Mouse (Mus musculus) megakaryocyte-erythroid progenitor cell, adult 5-6 weeks (primary cell): ENCODE data around the gene Pate3. TPM values are rescaled to one million over a fixed set of nuclear protein-coding genes. Genes with fewer than 3 reads are reported as not detected.
"Not testable (repeated sequence)": the region's sequence is repeated elsewhere in the genome, so short reads cannot be mapped to it uniquely, and the experiment has no call there.

Source experiments
- ATAC-seq: replicated peaks from 2 replicates; pipeline ENCODE4 v1.8.0; 2016; ENCODE audit warnings: mild to moderate bottlenecking, inconsistent platforms; ENCODE audit not compliant: severe bottlenecking, poor library complexity, low FRiP score, low TSS enrichment
- total RNA-seq, 2 experiments: library from RNA; stranded (forward) in 1 of 2; stranded (reverse) in 1 of 2; fragments of 200-1000, 215-1000 nt in 1 of 2; fragments of >200 nt in 1 of 2; fragmentation: Nextera tagmentation in 1 of 2; gene quantifications; 2 replicates each; pipeline ENCODE4 v1.2.3; 2014 to 2017

Gene Pate3
- total RNA-seq (2014; fragmentation: Nextera tagmentation) (not detected in 2 replicates), total RNA-seq (2017) (not detected in 2 replicates)

DNA sequence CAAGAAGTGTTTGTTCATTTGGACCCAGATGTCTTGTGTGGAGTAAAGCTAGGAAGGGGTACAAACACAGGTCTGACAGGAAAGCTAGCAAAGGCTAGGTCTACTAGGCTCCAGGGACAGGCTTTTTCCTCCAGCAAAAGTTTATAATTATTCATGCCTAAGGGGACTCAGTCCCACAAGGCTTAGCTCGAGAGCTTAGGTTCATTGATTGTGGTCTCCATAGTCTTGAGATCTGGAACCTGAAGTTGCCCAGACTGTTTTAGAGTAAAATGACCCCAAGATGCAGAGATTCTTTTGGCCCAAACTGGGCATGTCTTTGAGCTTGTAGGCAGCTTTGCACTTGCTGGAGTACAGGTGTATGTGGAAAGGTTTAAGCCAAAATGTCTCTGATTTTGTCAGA, at the start of gene Pate3:
Gene Pate3, minus strand, starts transcription at position 101 of the 400 bp plus-strand sequence.
- no peak for ATAC-seq

DNA sequence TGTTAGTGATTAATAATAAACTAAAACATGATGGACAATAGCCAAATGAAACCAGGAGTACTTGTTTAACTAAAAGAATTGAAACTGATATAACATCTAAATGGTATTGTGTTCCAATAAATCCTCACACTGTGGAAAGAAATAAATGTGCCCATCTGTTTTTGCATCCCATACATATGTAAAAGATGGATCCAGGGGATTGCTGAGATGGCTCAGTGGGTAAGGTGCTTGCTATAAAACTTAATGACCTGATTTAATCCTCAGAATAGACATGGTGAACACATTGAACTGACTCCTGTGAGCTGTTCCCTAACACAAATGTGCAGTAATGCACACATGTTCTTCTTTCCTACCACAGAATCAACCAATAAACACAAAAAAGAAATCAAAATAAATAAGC, 43.9 kb upstream of the Pate3 start:
- no peak for ATAC-seq

DNA sequence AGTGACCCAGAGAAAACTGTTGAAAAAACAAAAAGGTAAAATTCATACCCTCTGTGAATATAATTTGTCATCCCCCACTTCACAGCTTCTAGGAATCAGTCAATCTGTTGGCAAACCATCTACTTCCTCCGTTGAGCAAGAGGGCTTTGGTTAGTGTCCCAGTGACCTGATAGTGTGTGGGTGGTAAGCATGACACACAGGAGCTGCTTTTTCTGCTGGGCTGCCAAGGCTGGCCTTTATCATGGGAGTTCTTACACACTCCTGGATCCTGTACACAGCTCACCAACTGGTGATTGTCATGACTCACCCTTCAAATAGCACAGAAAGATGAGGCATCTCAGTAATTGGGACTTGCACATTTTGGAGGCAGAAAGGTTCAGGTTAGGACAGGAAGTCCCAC, 39.0 kb upstream of the Pate3 start, which contains the start of gene Pate1:
Gene Pate1, minus strand, starts transcription at position 378 of the 400 bp plus-strand sequence.
- ATAC-seq = no peak

DNA sequence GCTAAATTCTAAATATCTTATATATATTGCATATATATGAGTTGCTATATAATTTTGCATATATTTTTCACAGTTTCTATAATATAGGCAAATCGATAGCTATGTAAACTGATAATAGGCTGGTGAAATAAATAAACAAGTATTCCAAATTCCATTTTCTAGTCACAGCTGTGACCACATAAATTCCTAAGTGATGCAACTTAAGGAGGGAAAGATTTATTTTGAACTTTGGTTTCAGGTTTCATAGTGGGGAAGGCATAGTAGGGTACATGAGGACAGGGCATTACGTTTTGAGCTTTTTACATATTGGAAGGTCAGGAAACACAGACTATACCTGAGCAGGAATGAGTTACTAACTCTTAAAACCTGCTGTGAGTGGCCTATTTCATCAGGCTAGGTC, 25.6 kb upstream of the Pate3 start:
- ATAC-seq = no peak

DNA sequence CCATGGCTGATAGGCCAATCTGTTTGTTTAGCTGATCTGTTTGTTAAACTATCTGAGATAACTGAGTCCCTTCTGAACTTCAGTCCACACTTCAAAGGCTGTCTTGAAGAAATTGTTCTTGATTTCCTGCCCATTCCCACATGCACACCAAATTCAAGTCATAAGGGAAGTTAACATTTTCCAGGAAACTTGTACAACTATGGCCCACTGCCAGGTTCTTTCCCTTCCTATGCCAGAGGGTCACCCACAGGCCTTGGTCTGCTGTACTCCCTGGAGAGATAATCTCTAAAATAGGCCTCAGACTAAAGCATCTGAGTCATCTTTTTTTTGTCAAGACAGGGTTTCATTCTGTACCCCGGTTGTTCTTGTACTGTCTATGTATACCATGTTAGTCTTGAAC, 15.0 kb downstream of the Pate3 start:
- ATAC-seq = no peak

DNA sequence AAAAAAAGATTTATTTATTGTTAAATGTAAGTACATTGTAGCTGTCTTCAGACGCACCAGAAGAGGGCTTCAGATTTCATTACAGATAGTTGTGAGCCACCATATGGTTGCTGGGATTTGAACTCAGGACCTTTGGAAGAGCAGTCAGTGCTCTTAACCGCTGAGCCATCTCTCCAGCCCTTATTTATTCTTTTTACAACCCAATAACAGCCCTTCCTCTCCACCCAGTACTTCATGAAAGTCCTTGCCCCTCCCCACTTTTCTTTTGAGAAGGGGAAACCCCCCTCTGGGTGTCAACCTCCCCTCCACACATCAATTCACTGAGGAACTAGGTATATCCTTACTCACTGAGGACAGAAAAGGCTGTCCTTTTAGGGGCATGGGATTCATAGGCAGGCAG, 31.2 kb downstream of the Pate3 start:
- not testable (repeated sequence) for ATAC-seq

DNA sequence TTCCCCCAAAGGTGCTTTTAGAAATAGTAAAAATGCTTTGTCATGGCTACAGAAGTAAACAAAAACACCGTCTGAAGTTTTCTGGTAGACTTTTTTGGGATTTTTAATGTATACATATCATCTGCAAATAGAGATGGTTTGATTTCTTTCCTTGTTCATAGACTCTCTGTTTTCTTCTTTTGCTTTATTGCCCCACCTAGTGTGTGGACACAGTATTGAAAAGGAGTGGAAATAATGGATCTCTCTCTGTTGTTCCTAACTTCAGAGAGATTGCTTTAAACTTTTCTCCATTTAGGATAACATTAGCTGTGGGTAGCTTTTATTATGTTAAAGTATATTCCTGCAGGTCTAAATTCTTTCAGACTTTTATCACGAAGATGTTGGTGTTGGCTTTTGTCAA, 34.0 kb downstream of the Pate3 start:
- ATAC-seq = no peak

DNA sequence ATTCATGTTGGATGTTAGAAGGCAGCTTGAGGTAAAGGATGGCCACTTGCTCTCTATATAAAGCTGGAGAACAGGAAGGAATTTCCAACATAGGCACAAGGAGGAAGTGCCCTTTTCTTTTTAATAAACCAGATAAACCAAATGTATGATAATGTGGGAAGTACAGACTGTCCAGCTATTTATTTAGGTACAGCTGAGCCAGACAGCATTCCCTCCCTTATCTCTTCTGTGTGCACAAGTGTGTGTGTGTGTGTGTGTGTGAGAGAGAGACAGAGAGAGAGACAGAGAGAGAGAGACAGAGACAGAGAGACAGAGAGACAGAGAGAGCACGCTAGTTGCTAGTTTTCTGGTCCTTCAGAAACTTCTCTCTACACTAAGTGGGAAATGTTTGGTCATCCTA, 36.2 kb downstream of the Pate3 start, which contains the start of gene Pate4:
Gene Pate4, minus strand, starts transcription at position 101 of the 400 bp plus-strand sequence.
- no peak for ATAC-seq

DNA sequence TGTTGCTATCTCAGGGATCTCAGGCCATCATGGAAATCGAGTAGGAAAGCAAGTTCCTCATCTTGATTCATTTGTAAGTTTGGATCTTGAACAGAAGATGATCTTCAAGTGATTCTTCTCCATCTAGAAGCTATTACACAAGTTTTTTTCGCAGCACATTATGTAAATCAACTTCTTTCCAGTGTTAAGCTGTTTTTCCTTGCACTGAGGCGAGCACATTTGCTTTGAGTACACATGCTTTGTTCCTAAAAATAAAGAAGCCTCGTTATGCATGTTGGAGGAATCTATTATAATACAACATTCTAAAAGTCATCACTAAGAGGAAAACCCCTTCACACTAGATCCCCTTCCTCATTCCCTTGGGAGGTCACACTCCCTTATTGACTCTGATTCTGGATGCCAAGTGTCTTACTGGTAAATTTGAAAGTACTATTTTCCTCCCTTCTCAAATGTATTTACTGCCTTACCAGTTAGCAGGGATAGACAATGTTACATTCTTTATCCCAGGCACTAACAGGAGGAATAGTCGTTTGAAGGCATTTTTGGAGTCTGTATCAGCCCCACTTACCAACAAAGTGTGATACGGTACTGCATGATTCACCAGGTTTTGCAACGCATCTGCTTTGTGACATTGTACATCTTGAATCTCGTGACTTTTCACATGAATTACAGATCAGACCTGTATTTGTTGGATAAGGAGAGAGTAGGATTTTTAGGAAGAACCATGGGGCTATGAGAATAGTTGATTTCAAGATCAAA, 40.2 kb downstream of the Pate3 start:
- no peak for ATAC-seq

Other genes starting within 250 kb of the Pate3 start
- gene Cdon, start 227.1 kb downstream of the Pate3 start, total RNA-seq (2014; fragmentation: Nextera tagmentation) = 1.8 TPM in 1 of 2 replicates, not detected in the other
- gene Cdon, start 227.1 kb downstream of the Pate3 start, total RNA-seq (2017) = 3.0 and 9.2 TPM in 2 replicates
- gene Gm1113, start 129.9 kb downstream of the Pate3 start, total RNA-seq (2014; fragmentation: Nextera tagmentation) = not detected in 2 replicates
- not detected in 2 replicates for gene Gm1113, start 129.9 kb downstream of the Pate3 start, total RNA-seq (2017)
- not detected in 2 replicates for gene Ddx25, start 89.7 kb downstream of the Pate3 start, total RNA-seq (2014; fragmentation: Nextera tagmentation)
- gene Ddx25, start 89.7 kb downstream of the Pate3 start, total RNA-seq (2017) = 0.11 TPM in 1 of 2 replicates, not detected in the other
- 23.3 and 27.3 TPM in 2 replicates for gene Pus3, start 89.6 kb downstream of the Pate3 start, total RNA-seq (2014; fragmentation: Nextera tagmentation)
- gene Pus3, start 89.6 kb downstream of the Pate3 start, total RNA-seq (2017) = 34.8 and 44.3 TPM in 2 replicates
- gene Pate2, start 77.9 kb downstream of the Pate3 start, total RNA-seq (2014; fragmentation: Nextera tagmentation) = 0.59 and 1.2 TPM in 2 replicates
- gene Pate2, start 77.9 kb downstream of the Pate3 start, total RNA-seq (2017) = not detected in 2 replicates
- gene Hyls1, start 77.8 kb downstream of the Pate3 start, total RNA-seq (2014; fragmentation: Nextera tagmentation) = 11.1 and 12.1 TPM in 2 replicates
- gene Hyls1, start 77.8 kb downstream of the Pate3 start, total RNA-seq (2017) = 10.1 and 11.0 TPM in 2 replicates
- not detected in 2 replicates for gene Pate4, start 36.3 kb downstream of the Pate3 start, total RNA-seq (2014; fragmentation: Nextera tagmentation)
- gene Pate4, start 36.3 kb downstream of the Pate3 start, total RNA-seq (2017) = not detected in 2 replicates
- gene Pate1, start 39.2 kb upstream of the Pate3 start, total RNA-seq (2014; fragmentation: Nextera tagmentation) = not detected in 2 replicates
- gene Pate1, start 39.2 kb upstream of the Pate3 start, total RNA-seq (2017) = not detected in 2 replicates
- gene Gm17677, start 92.8 kb upstream of the Pate3 start, total RNA-seq (2014; fragmentation: Nextera tagmentation) = not detected in 2 replicates
- not detected in 2 replicates for gene Gm17677, start 92.8 kb upstream of the Pate3 start, total RNA-seq (2017)
- not detected in 2 replicates for gene Gm17727, start 129.9 kb upstream of the Pate3 start, total RNA-seq (2014; fragmentation: Nextera tagmentation)
- gene Gm17727, start 129.9 kb upstream of the Pate3 start, total RNA-seq (2017) = not detected in 2 replicates
- gene Gm27235, start 141.9 kb upstream of the Pate3 start, total RNA-seq (2014; fragmentation: Nextera tagmentation) = not detected in 2 replicates
- not detected in 2 replicates for gene Gm27235, start 141.9 kb upstream of the Pate3 start, total RNA-seq (2017)
- not detected in 2 replicates for gene D730048I06Rik, start 141.9 kb upstream of the Pate3 start, total RNA-seq (2014; fragmentation: Nextera tagmentation)
- gene D730048I06Rik, start 141.9 kb upstream of the Pate3 start, total RNA-seq (2017) = not detected in 2 replicates
- not detected in 2 replicates for gene 9230110F15Rik, start 195.9 kb upstream of the Pate3 start, total RNA-seq (2014; fragmentation: Nextera tagmentation)
- not detected in 2 replicates for gene 9230110F15Rik, start 195.9 kb upstream of the Pate3 start, total RNA-seq (2017)